Mouse (Mus musculus): ENCODE measurements around the gene Rab3ip. TPM values are rescaled to one million over a fixed set of nuclear protein-coding genes. Genes with fewer than 3 reads are reported as not detected.
A peak's percentile ranks its signal among the peaks of the same experiment; 100 is the strongest.

Rab3ip gene
- total RNA-seq, 2 experiments from 2014 or later, result 43.3 to 44.8 TPM

GRCm38 (mm10) chr10:116874490-116874889 lies 76.1 kb downstream of the Rab3ip start:
- DNase-seq (ENCODE audit: low spot score in 2 of 2), result no peak

DNA sequence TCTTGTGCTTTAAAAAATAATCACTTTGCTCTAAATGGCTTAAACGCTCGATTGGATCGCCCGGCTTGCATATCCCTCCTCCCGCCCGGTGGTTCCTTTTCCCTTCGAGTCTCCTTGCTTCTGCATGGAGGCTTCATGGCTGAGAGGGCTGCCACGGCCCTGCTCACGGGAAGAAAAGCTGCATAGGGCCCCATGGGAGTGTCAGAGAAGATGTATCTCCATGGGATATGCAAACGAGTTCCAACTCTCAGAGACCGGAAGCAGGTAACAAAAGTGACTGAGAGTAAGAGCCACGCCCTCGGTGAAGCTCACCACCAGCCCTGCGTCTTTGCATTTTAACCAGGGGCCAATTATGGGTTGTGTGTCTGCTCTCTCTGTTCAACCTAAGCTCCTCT lies 78.6 kb downstream of the Rab3ip start:
- DNase-seq (ENCODE audit: low spot score in 2 of 2), result no peak

DNA sequence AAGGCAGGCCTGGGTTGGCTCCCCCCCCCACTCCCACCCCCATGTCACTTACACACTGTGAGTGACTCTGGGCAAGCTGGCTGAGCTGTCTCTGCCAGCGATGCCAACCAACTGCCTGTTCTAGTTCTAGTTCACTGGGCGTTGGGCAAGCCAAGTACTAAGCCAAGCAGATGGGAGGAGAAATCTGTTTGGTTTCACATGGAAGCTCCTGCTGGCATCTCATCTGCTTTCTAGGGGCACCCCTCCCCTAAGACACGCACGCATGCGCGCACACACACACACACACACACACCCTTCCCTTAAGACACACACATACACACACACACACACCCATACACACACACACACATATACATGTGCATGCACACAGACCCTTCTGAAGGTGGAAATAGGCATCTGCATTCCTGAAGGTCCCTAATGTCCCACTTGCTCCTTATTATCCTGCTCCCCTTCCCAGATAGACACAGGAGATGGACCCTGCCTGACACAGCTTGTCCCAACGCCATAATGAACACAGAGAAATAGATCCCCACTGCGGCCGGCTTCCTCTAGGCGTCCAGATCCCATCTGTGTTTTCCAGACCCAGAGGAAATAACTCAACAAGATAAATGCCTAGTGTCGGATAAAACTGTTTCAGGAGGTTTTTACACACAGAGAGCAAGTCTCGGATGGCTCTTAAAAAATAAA lies 79.1 kb downstream of the Rab3ip start:
- DNase-seq (ENCODE audit: low spot score in 2 of 2), result peak; percentile 19 to 25

- no peak for DNase-seq (ENCODE audit: low spot score in 2 of 2)
These were observed 79.8 kb downstream of the Rab3ip start for GRCm38 (mm10) chr10:116870819-116871218.

Other genes starting within 250 kb of the Rab3ip start
- gene Myrfl, start 53.9 kb downstream of the Rab3ip start, total RNA-seq (2021), result under 1 TPM; 0.14 TPM
- not detected for gene Gm10271, start 21.8 kb upstream of the Rab3ip start, total RNA-seq (2021)
- under 1 TPM; 0.19 to 0.26 TPM for gene Best3, start 35.5 kb upstream of the Rab3ip start, total RNA-seq (2021)
- gene Lrrc10, start 94.6 kb upstream of the Rab3ip start, total RNA-seq (2021), result not detected
- 100 to 1,000 TPM; 158 to 165 TPM for gene Cct2, start 113.0 kb upstream of the Rab3ip start, total RNA-seq (2021)
- gene Frs2, start 197.8 kb upstream of the Rab3ip start, total RNA-seq (2021), result 10 to 100 TPM; 34.9 to 36.5 TPM